Mouse (Mus musculus): ENCODE measurements at regions not wholly inside any gene's neighbourhood (a gene's known extent, or its start where the extent isn't known, plus 50 kb on each side); places are given as distances from the start of the nearest gene placed in this dataset.

GRCm38 (mm10) chr1:142838663-142839062, 801.8 kb upstream of the B3galt2 start:
- DNase-seq (ENCODE audit: low read depth, low spot score) = no peak

GRCm38 (mm10) chr1:142867024-142867700, 773.3 kb upstream of the B3galt2 start:
- no peak for DNase-seq (ENCODE audit: low read depth, low spot score)

- no peak for DNase-seq (ENCODE audit: low read depth, low spot score)
Observed at GRCm38 (mm10) chr1:142891842-142892241, 748.6 kb upstream of the B3galt2 start.

GRCm38 (mm10) chr1:142893156-142893555, 747.3 kb upstream of the B3galt2 start:
- no peak for DNase-seq (ENCODE audit: low read depth, low spot score)

- DNase-seq (ENCODE audit: low read depth, low spot score) = no peak
Observed at GRCm38 (mm10) chr1:142894145-142894544, 746.3 kb upstream of the B3galt2 start.

GRCm38 (mm10) chr1:142895081-142895480, 745.4 kb upstream of the B3galt2 start:
- DNase-seq (ENCODE audit: low read depth, low spot score) = no peak

GRCm38 (mm10) chr1:142909907-142910306, 730.6 kb upstream of the B3galt2 start:
- DNase-seq (ENCODE audit: low read depth, low spot score) = peak; percentile 44

- no peak for DNase-seq (ENCODE audit: low read depth, low spot score)
Observed at GRCm38 (mm10) chr1:142956686-142957085, 683.8 kb upstream of the B3galt2 start.

- DNase-seq (ENCODE audit: low read depth, low spot score) = peak; percentile 50
Observed at GRCm38 (mm10) chr1:142971475-142971874, 669.0 kb upstream of the B3galt2 start.

- DNase-seq (ENCODE audit: low read depth, low spot score) = no peak
Observed at GRCm38 (mm10) chr1:142973387-142973786, 667.1 kb upstream of the B3galt2 start.

GRCm38 (mm10) chr1:142982994-142983393, 657.5 kb upstream of the B3galt2 start:
- peak; percentile 57 for DNase-seq (ENCODE audit: low read depth, low spot score)

GRCm38 (mm10) chr1:142983641-142984040, 656.8 kb upstream of the B3galt2 start:
- DNase-seq (ENCODE audit: low read depth, low spot score) = no peak

- DNase-seq (ENCODE audit: low read depth, low spot score) = no peak
Observed at GRCm38 (mm10) chr1:142985516-142985915, 654.9 kb upstream of the B3galt2 start.

GRCm38 (mm10) chr1:143000216-143000615, 640.2 kb upstream of the B3galt2 start:
- DNase-seq (ENCODE audit: low read depth, low spot score) = no peak

- no peak for DNase-seq (ENCODE audit: low read depth, low spot score)
Observed at GRCm38 (mm10) chr1:143001112-143001511, 639.4 kb upstream of the B3galt2 start.

GRCm38 (mm10) chr1:143006045-143006444, 634.4 kb upstream of the B3galt2 start:
- no peak for DNase-seq (ENCODE audit: low read depth, low spot score)

GRCm38 (mm10) chr1:143019982-143020381, 620.5 kb upstream of the B3galt2 start:
- DNase-seq (ENCODE audit: low read depth, low spot score) = no peak

GRCm38 (mm10) chr1:143053161-143053560, 587.3 kb upstream of the B3galt2 start:
- no peak for DNase-seq (ENCODE audit: low read depth, low spot score)

- DNase-seq (ENCODE audit: low read depth, low spot score) = no peak
Observed at GRCm38 (mm10) chr1:143053599-143053998, 586.9 kb upstream of the B3galt2 start.

- DNase-seq (ENCODE audit: low read depth, low spot score) = no peak
Observed at GRCm38 (mm10) chr1:143054451-143055024, 585.9 kb upstream of the B3galt2 start.

GRCm38 (mm10) chr1:143060698-143061576, 579.5 kb upstream of the B3galt2 start:
- no peak for DNase-seq (ENCODE audit: low read depth, low spot score)

- no peak for DNase-seq (ENCODE audit: low read depth, low spot score)
Observed at GRCm38 (mm10) chr1:143065493-143065892, 575.0 kb upstream of the B3galt2 start.

Measured in telencephalon, adult 2 months (tissue).